Mouse (Mus musculus) gastrocnemius, postnatal 14 days (tissue): ENCODE measurements at regions not wholly inside any gene's neighbourhood (a gene's known extent, or its start where the extent isn't known, plus 50 kb on each side); places are given as distances from the start of the nearest gene placed in this dataset.

ENCODE experiments used
- DNase-seq: peaks from one replicate; pipeline ENCODE4 v3.0.0; 2021; ENCODE audit warnings: mixed read lengths
- intact Hi-C: fragments of 180-260 bp; cut with DNase I; formaldehyde crosslinking; loops from one replicate; pipeline ENCODE4 v1.15.1; 2025; ENCODE audit warnings: low total_unique reads

GRCm38 (mm10) chr2:172690931-172691651 lies 141.7 kb downstream of the Tfap2c start:
- intact Hi-C loops = no loop called here
- no peak for DNase-seq

DNA sequence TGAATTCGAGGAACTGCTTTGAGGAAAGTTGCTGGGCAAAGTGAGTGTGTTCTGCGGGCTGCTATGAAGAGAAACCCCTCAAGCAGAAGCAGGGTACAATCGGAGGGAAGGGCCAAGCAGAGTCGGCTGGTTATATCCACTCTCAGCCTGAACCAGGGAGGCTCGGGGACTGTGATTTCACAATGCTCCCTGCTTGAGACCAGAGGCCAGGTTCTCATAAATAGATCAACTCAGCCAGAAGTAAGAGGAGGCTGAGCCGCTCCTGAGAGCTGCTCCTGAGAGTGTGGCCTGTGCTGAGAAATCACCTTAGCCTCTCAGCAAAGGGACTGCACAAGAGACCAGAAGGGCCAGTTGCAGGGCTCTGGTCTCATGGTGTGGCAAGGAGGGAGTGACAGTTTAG lies 149.6 kb downstream of the Tfap2c start:
- intact Hi-C loops = no loop called here
- no peak for DNase-seq

- intact Hi-C loops = no loop called here
- DNase-seq = no peak
These were observed 150.3 kb downstream of the Tfap2c start for GRCm38 (mm10) chr2:172699654-172700053.

DNA sequence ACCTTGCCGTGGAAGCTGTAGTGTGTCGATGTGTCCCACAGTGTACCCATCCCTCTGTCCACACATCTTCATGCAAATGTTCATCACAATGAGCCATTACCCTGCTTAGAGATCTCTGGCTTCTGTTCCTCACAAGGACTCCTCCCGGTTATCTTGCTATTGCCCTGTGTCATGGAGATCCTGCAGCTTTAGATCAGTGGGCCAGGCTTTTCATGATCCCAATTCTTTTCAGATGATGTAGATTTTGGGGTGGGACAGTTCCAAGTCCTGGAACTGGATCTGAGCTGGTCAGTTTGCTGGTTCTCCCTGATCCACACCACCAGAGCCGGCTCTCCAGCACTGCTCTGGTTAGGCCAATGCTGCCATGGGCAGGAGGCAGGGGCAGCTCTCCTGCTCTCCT lies 161.2 kb downstream of the Tfap2c start:
- DNase-seq = no peak
- intact Hi-C loops = no loop called here

DNA sequence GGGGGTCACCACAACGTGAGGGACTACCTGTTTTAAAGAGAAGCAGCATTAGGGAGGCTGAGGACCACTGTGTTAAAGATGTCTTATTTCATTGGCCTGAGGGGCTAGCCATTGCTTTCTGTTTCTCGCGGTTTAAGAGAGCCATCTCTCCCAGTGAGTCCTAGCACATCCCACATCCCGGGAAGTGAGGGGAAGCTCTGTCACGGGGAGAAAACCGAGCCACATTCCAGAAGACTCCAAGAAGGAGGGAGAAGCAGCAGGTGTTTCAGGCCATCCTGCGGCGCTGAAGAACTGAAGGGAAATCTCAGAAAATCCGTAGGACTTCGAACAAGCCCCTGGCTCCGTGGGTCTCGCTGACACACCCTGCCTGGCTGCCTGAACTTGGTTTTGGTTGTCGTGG lies 177.3 kb downstream of the Tfap2c start:
- DNase-seq = no peak
- intact Hi-C loops = no loop called here

- intact Hi-C loops = no loop called here
- no peak for DNase-seq
These were observed 178.2 kb downstream of the Tfap2c start for GRCm38 (mm10) chr2:172727576-172727975.

DNA sequence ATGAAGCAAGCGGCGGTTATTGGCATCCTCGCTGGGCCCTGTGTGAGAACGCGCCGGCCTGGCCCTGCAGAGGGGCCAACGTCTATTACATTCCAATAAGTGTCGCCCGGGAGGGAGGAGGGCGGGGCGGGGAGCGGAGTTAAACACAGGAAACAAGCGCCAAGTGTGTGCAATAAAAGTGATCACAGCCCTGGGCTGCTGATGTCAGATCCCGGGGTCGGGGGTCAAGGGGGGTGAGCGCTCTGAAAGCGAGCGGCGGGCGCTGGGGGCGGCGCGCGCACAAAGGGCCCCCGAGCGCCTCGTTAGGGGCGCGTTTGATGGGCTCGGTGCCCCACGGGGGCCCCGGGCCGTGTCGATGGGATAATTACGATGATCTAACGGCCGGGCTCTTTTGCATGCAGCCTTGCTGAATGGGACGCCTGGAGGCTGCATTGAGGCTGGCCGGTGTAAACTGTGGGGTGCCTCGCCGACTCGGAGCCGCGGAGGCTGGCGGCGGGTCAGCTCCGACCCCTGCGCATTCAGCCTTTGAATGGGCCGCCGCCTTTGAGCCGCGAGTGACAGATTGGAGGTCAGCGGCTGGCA lies 178.9 kb downstream of the Tfap2c start:
- intact Hi-C loops = no loop called here
- peak; percentile 15 for DNase-seq

DNA sequence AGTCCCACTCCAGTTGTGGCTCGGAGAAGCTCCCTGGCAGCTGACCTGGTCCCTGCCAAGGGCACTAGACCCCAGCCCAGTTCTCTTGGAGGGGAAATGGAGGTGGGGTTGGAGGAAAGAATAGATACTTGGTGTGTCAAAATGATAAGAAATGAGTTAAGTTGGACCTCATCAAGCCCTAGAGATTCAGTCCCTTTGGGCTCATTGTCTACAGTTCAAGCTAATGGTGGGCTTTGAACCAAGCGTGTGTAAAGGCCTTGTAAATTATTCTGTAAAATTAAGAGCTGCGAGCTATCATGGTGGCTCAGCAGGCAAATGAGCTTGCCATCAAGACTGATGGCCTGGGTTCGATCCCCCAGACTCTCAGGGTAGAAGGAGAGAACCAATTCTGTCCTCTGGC lies 179.8 kb downstream of the Tfap2c start:
- no peak for DNase-seq
- intact Hi-C loops = no loop called here

GRCm38 (mm10) chr2:172729741-172730140 lies 180.3 kb downstream of the Tfap2c start:
- DNase-seq = no peak
- intact Hi-C loops = no loop called here

- intact Hi-C loops = no loop called here
- DNase-seq = no peak
These were observed 182.0 kb downstream of the Tfap2c start for GRCm38 (mm10) chr2:172731408-172731807.

GRCm38 (mm10) chr2:172732453-172733210 lies 183.2 kb downstream of the Tfap2c start:
- no peak for DNase-seq
- intact Hi-C loops = no loop called here

DNA sequence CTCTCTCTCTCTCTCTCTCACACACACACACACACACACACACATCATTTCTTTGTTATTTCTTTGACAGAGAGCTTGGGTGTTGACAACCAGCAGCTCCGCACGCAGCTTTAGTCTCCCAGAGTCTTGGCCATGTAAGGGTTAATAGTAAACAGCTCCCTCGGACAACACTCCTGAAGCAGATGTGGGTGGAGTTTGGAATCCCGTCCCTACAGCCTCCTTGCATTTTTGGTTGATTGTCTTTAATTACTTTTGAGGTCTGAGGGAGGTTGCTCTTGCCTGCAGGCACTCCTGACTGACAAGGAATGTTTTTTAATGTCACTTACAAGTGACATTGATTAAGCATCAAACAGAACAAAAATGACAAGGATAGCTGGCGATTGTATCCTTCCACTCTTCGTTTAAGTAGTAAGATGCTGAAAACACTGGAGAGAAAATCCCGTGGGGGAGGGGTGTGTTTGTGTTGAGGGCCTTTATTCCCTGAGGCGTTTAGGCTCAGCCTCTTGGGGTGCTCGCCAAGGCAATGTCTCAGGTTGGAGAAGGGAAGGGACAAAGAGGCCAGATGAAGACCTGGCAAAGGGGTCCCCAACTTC lies 184.1 kb downstream of the Tfap2c start:
- DNase-seq = no peak
- intact Hi-C loops = no loop called here

GRCm38 (mm10) chr2:172735621-172736020 lies 186.2 kb downstream of the Tfap2c start:
- DNase-seq = no peak
- intact Hi-C loops = no loop called here

DNA sequence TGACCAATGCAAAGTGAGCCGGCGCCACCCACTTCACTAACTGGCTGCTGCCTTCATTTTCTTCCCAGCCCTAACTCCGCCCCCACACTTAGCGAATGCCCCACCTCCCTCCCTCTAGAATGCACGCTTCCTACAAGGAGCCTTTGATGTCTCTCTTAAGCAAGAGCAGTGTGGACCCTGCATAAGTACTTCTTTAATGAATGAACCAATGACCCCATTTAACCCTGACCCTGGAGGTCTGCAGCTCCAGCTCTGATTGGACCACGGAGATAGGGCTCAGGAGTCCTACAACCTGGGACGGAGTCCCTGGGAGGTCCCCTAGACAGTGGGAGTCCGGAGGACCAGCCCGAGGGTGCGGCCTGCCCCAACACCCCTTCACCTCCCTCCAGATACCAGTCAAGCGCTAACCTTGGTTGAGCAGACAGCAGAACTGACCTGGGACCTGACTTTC lies 189.7 kb downstream of the Tfap2c start:
- intact Hi-C loops = no loop called here
- DNase-seq = no peak

DNA sequence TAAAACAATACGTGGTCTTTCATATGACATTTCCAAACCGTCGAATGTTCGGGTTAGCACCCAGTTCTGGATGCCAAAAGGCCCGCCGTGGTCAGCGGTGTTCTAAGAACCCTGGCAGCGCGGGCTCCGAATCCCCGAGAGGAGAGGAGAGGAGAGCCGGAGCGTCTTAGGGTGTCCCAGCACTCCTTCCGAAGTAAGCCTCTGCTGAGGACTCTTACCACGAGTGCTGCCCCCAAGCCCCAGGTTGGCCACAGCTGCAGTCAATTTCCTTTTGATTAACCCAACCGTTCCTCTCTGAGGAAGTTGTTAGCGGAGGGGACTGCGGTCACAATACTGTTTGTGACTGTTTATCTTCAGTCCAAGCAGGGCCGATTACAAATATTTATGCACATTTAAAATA lies 190.1 kb downstream of the Tfap2c start:
- no peak for DNase-seq
- intact Hi-C loops = no loop called here

DNA sequence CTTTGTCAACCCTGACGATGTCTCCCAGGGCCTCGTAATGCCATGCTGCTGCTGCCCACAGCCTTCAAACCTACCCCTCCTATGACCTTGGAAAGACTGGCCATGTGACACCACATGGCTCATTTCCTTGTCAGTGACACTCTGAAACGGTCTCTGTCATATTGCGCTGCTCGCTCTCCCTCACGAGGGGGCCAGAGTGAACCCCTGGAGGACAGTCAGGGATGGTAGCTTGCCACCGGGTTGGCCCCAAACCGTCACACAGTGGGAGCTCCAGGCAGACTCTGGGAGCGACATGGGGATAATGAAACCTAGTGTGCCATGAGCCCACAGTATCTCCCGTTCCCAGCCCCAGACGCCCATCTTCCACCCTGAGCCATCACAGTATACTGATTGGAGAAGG lies 188.8 kb downstream of the Bmp7 start:
- no peak for DNase-seq
- intact Hi-C loops = no loop called here

- intact Hi-C loops = no loop called here
- DNase-seq = no peak
These were observed 184.2 kb downstream of the Bmp7 start for GRCm38 (mm10) chr2:172755686-172756471.

GRCm38 (mm10) chr2:172756472-172756860 lies 183.7 kb downstream of the Bmp7 start:
- no peak for DNase-seq
- intact Hi-C loops = no loop called here

DNA sequence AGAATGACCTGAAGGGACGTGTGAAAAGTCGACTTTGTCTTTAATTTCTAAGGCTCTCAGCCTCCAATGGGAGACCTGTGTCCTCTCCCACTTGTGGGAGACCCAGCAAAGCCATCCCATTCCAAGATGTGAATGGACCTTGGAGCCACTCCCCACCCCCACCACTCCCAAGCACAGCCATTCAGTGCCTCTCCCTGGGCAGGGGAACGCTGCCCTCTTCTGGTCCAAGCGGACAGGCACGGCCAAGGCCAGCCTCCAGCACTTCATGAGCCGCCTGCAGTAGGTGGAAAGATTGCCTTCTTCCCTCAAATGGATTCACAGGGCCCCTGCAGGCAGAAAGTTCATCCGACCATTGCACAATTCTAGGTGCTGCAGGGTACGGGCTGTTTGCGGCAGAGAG lies 181.6 kb downstream of the Bmp7 start:
- intact Hi-C loops = no loop called here
- DNase-seq = peak; percentile 39

DNA sequence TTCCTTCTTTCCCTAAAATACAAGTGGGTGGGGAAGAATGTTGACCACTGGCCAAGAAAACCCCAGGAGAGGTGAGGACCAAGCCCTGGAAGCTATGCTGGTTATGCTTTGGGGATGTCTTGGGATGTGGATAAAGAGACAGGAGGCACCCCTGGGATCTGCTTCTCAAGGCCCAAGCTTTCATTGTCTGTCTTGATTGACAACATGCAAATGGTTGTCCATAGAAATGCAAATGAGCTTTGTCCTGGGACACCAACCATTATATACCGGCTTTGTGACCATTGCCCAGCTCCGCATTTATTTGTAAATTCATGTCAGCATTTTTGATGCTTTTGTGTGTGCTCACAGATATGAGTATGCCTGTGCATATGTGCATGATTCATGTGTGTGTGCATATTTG lies 174.9 kb downstream of the Bmp7 start:
- DNase-seq = no peak
- intact Hi-C loops = no loop called here
